Mouse (Mus musculus): ENCODE results near the gene Krtap10-10.

DNA sequence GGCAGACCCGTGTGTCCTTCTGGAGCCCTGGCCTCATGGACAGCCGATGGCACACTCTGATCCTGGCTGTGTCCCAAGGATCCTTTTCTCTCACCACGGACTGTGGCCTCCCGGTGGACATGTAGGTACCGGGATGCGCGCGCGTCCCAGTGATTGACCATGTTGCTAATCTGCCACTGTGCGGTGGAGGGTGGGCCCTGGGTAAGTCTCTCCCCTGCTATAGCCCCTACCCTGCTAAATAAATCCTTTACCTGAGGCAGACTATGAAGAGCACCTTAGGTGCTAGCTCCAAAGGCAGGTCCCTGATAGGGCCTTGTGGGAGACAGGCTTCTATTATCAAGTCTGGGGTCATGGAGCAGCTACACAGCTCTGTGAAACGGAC, 29.0 kb downstream of the Krtap10-10 start:
- TF ChIP-seq ZMIZ1 (IDR thresholded peaks at IDR 0.05; ENCODE audit: low read depth, low read length): no peak
- no peak for TF ChIP-seq RCOR1 (IDR thresholded peaks at IDR 0.05; ENCODE audit: low read depth, low read length)
- TF ChIP-seq EP300 (IDR thresholded peaks at IDR 0.05; ENCODE audit: low read depth in 1 of 2, low read length in 2 of 2): no peak
- TF ChIP-seq POLR2A (IDR thresholded peaks at IDR 0.05; ENCODE audit: control insufficient read depth in 1 of 2, insufficient read depth in 1 of 2, low read depth in 1 of 2, low read length in 2 of 2, poor library complexity in 1 of 2): no peak
- TF ChIP-seq GATA1 (IDR thresholded peaks at IDR 0.05; ENCODE audit: low read depth, low read length): no peak
- no peak for TF ChIP-seq CHD1 (IDR thresholded peaks at IDR 0.05; ENCODE audit: low read depth, low read length)
- no peak for TF ChIP-seq CTCF (IDR thresholded peaks at IDR 0.05 in 2 of 3, conservative IDR thresholded peaks at IDR 0.05 in 1 of 3; ENCODE audit: control insufficient read depth in 1 of 3, insufficient read depth in 1 of 3, low read depth in 2 of 3, low read length in 3 of 3, poor library complexity in 1 of 3, severe bottlenecking in 1 of 3)
- TF ChIP-seq TCF12 (IDR thresholded peaks at IDR 0.05; ENCODE audit: low read depth, low read length): no peak
- TF ChIP-seq RAD21 (IDR thresholded peaks at IDR 0.05; ENCODE audit: low read depth, low read length): no peak
- TF ChIP-seq BHLHE40 (IDR thresholded peaks at IDR 0.05; ENCODE audit: borderline replicate concordance, low read depth, low read length): no peak
